Mouse (Mus musculus) gastrocnemius, postnatal 36 days (tissue): ENCODE measurements around the gene Rbpj. TPM values are rescaled to one million over a fixed set of nuclear protein-coding genes. Genes with fewer than 3 reads are reported as not detected.

Source experiments
- DNase-seq, 2 experiments: peaks; one replicate each; pipeline ENCODE4 v3.0.0; 2022
- intact Hi-C: fragments of 180-260 bp; cut with DNase I; formaldehyde crosslinking; loops from one replicate; pipeline ENCODE4 v1.15.1; 2025
- total RNA-seq, 2 experiments: library from RNA; stranded (reverse); gene quantifications; 2 replicates each; pipeline ENCODE4 v1.2.3; 2021

Gene Rbpj
- total RNA-seq, 2 experiments from 2014 or later, result 14.1 to 23.8 TPM

DNA sequence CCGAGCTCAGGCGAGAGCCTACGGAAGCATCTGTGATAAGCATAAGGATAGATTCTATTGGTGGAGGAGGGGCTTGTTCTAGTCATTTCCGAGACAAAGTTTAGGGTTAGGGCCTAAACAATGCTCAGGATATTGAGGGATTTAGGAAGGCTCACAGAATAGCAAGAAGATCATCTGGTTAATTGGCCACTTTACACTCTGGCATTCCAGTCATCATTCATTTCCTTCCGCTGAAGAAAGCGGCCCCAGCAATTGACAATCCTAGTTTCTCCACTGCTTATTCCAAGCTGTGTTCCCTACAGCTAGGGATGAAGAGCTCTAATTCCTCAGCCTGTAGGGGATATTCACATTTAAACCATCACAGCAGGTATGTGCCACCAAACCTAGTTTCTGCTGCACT is 39.8 kb downstream of the Rbpj start:
- intact Hi-C loops, result loop anchor here (5.0 kb wide), 1 partner anchor 82 kb away; no protein-coding TSS in a partner anchor
- no peak for DNase-seq

DNA sequence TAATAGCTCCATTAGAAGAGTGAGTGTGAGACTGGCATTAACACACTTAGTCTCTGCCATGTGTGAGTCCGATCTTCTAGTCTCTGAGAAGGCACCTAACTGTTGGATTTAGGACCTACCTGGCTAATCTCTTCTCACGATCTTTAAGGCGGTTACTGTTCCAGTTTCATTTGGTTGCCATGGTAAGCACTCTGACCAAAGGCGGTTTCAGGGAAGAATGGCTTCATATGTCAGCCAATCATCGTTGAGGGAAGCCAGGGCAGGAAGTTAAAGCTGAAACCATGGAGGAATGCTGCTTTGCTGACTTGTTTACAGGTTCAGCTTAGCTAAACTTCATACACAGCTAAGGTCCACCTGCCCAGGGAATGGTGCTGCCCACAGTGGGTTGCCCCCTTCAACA is 41.4 kb downstream of the Rbpj start:
- intact Hi-C loops, result loop anchor here (5.0 kb wide), 1 partner anchor 80 kb away; no protein-coding TSS in a partner anchor
- no peak for DNase-seq

DNA sequence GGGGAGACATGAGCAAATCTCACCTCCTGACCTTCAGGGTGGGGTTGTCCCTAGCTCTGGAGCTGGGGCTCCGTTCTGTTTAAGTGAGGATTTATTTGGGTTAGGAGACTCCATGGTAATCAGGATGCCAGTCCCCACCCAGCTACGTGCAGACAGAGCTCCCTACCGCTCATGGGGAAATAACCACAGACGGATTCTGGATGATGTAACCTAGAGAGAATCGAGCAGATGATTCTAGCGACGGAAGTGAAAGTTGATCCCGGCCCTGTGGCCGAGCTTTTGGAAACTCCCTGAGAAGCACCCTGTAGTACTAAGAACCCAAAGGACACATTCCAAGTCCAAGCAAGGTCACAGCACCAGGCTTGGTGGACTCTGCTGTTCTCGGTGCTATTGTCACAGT is 43.5 kb downstream of the Rbpj start:
- intact Hi-C loops, result loop anchor here (5.0 kb wide), 1 partner anchor 78 kb away; no protein-coding TSS in a partner anchor

DNA sequence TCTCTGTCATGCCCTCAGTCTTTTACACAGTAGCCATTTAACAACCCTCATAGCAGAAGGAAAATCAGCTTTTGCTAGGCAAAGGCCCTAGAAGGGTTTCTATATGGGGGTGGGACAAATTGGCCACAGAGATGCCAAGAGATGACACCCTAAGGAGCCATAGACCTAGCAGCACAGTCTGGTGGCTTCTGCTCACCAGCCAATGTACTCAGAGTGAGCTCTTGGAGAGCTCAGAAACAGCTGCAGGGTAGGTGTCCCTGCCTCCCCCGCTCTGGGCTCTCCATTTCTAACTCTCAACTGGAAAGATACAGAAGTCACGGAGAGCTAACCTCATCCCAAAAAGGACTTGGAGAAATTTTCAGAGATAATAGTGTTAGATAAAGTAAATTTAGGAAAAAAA is 44.0 kb downstream of the Rbpj start:
- intact Hi-C loops, result loop anchor here (5.0 kb wide), 1 partner anchor 77 kb away; no protein-coding TSS in a partner anchor
- no peak for DNase-seq

More for the DNA sequence above, 43.5 kb downstream of the Rbpj start:
- DNase-seq, result peak in 1 of 2 experiments; percentile 50

DNA sequence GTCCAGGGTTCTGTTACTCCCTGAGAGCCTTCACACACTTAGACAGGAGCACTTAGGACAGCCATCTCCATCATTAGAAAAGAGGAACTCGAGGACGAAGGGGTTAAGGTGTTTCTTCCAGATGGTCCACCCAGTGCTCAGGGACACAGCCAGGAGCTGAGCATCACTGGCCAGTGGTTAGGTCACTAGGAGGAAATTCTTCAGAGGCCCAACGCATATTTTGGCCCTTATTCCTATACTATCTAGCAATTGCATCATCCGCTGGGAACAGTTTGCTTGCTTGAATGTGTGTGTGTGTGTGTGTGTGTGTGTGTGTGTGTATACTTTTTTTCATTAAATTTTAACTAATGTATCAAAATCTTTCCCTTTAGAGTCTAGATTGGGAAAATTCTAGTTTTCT is 45.5 kb downstream of the Rbpj start:
- no peak for DNase-seq
- intact Hi-C loops, result no loop called here

DNA sequence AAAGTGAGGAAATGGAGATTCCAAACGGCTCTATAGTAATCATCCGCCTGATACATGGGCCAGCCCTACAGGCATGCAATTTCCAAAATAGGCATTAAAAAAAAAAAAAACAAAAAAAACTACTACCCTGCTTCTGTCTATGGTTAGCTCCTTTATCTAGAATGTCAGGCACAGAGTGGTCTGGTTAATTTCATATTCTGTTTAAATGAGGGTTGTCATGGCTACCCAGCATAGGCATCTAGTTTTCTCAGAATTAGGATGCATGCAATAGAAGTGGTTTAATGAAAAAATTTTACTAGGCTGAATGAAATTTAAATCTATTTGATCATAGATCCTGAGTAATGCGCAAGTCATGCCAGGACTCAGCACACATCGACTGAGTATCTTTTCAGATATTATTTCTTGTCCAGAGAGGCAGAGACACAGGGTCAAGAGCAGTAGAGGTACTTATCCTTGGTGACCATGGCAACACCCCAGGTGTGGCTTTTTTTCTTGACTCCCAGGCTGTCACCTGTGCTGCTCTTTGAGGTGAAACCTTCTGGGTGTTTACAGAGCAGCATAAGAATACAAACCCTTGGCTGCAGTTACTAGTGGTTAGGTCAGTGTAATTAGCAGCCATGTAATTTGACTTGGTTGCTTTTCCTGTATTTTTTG is 49.1 kb downstream of the Rbpj start:
- intact Hi-C loops, result no loop called here

DNA sequence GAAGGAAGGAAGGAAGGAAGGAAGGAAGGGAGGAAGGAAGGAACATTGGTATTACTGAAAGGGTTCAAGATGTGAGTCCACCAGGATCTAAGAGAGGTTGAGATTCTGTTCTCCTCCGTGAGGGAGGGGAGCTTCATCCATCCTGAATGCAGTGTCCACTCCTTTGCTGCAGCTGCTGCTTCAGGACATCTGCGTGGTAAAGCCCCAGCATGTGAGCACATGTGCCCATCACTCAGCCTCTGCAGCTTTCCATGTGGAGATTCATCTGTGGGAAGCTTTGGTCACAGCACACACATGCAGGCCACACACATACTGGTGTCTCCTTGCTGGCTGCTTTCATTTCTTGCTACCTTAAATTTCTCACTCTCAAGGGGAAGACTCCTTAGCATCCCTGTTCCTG is 50.5 kb downstream of the Rbpj start:
- intact Hi-C loops, result no loop called here
- no peak for DNase-seq

More for the DNA sequence above, 49.1 kb downstream of the Rbpj start:
- no peak for DNase-seq

DNA sequence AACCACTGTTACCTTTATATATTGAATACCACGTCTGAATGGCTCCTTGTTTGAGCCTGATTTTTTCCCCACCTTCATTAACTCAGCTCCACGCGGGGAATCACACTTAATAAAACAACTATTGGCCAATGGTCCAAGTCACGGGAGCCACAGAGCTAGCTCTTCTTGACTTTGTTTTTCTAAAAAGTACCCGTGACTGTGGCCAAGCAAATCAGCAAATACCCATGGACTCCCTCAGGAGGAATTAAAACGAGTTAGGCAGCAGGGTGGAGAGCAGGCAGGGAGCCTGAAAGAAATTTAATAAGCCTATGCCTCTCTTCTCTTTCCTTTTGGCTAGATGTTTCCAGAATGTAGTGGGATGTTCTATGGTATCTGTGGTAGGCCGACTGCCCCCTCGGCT is 51.9 kb downstream of the Rbpj start:
- intact Hi-C loops, result no loop called here
- DNase-seq, result no peak

DNA sequence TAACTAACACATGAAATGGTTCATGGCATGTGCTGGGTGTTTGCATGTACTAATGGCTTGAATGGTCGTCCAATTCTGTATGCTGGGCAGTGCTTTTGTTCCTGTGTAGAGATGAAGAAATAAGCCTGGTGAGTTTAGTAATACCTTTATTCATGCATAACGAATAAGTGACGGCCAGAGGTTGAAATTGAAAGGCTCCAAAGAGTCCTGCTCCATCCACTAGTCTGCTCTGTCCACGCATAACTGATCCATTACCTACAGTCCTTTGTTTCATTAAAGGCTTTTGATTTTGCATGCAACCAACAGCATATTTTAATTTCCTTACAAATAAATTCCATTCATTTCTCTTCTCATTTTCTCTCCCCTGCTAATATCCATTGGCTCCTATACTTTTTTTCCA is 53.2 kb downstream of the Rbpj start:
- intact Hi-C loops, result no loop called here
- DNase-seq, result no peak

DNA sequence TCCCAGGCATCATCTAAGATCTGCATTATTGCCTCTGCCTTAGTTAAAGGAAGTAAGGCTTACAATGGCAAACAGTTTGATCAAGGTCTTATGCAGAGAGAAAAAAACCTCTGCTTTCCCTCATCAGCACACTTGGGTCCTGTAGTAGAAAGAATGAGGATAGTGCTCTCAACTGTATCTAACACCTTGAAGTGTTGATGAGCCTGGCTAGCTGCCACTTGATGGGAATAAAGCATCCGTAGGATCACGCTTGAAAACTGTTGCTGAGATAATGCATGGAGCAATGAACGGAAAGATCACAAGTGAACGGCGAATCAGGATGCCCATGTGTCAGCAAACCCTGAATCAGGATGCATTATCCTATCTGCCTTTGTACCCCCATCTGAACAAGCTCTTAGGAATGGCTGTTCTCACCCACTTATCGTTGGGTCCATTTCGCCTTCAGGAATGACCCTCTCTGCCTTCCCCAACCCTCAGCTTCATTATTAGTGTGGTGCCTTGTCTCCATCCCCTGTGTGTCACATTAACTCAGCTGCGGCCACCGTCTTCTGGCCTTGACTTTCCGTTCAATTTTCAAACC is 54.1 kb downstream of the Rbpj start:
- DNase-seq, result no peak
- intact Hi-C loops, result no loop called here

DNA sequence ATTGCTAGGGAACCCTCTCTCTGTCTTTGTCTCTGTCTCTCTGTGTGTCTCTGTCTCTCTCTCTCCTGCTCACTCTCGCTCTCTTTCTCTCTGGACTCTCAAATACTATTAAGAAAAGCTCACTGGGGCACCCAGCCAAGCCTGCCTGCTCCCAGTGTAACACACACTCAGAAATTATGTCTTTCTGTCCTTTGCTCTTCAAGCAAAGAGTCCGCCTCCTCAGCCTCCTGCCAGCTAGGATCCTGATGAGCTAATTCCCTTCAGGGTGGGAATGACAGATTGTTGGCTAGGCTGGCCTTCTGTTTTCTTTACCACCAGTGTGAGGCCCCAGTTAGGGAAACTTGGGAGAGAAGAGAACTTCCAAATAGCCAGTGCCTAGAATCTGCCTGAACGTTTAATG is 57.1 kb downstream of the Rbpj start:
- intact Hi-C loops, result no loop called here
- peak; percentile 49 to 65 for DNase-seq

DNA sequence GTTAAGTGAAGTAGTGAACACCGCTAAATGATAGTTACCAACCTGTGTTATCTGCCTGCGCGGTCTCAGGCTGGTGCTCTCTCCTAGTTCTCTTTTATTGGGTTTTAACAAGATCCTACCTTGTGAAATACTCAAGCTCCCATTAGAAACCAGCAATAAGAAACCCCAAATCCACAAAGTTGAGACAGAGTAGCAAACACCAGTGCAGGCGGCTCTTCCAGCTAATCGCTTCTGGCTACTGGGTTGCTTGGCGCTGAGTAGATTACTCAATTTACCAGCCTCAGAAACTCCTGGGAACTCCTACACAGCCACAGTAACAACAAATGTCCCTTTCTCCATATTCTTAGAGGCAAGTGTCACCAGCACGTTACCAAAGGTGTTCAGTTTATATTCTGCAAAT is 58.2 kb downstream of the Rbpj start:
- intact Hi-C loops, result no loop called here
- DNase-seq, result no peak

DNA sequence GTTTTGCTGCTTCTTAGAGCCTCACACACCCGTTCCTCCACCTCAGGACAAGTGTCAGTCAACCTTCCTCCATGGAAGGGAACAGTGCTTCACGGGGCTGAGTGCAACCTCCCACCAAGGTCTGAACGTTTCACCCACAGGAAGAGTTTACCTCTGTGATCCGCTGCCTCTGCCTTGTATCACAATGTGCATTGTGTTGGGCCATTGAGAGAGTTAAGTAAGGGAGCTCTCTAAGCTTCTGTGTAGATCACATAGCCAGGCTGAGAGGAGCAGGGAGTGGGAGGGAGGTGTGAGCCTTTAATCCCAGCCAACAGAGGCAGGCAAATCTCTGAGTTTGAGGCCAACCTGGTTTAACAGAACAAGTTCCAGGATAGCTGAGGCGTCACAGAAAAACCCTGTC is 58.9 kb downstream of the Rbpj start:
- DNase-seq, result no peak
- intact Hi-C loops, result no loop called here

DNA sequence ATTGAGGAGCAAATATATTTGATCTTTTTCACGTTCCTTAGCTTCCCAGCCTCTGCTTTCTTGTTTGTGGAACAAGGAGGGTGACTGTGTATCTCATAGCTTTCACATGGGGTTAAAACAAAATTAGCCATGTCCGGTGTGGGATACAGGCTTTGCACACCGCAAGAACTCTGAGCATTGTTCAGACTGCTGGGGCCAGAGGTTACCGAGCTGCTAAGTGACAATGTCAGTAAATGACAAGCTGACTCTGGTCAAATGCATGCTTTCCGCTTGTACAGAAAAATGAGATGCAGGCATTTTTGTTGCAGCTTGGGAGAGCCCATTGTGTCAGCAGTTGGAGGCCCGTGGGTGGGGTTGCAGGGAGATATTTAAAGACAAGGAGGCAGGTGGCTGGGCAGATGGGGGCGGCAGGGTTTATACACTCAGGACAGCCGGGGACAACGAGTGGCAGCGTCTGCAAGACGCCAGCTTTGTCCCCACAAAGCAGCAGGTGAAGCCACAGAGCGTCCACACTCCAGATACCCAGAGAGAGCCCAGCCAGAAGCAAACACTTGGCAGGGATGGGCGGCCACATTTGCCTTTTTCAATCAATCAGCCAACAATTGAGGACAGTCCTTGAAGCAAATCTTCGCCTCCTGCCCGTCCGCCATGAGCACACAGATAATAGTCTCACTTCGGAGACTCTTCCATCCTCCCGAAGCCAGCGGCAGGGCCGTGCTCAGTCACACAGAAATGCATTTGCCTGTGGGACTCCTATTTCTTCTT is 59.5 kb downstream of the Rbpj start:
- intact Hi-C loops, result no loop called here
- DNase-seq, result no peak

DNA sequence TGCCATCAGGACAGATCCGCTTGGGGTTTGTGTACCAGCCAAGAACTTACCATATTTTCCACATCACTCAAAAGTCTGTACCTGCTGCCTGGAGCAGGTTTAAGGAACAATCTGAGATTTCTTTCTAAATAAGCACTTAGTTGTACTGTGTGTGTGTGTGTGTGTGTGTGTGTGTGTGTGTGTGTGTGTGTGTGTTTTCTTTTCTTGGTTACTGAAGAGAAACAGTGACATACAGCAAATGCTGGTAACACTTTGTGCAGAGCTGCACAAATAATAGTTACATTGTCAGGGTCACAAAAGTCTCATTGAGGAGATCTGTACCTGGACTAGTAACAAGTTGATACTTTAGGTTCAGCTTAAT is 60.1 kb downstream of the Rbpj start:
- intact Hi-C loops, result no loop called here
- no peak for DNase-seq

DNA sequence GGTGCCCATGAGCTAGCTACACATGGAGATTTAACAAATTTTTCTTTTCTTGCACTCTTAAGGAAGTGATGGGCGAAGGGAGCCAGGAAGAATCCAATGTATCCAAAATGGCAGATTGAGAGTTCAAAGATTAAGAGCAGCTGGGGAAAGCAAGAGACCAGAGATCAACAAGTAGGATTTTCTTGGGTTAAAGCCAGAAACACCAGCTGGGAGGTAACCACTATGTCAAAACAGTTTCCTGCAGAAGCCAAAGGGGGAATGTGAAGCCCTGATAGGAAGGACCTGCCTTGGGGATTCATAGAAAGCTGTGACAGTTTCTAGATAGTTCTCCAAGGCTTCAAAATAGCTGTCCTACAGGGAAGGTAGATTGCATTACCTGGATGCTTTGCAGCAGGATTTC is 63.9 kb downstream of the Rbpj start:
- intact Hi-C loops, result no loop called here
- DNase-seq, result no peak

DNA sequence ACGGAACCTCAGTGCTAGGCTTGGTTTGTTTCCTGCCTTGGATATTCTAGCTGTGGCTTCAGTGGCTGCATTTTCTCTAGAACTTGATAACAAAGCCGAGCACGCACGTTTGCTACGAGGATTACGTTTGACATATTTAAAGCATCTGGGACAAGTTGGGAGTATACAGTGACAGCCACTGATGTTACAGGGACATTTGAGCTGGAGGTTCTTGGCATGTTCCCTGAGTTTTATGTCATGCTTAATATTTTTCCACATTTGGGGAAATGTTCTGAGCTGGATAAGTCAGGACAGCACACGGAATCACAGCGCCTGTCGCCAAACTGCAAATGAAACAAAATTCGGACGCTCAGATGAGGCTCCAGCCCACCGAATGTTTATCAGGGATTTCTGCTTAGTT is 69.1 kb downstream of the Rbpj start:
- intact Hi-C loops, result no loop called here
- DNase-seq, result no peak

DNA sequence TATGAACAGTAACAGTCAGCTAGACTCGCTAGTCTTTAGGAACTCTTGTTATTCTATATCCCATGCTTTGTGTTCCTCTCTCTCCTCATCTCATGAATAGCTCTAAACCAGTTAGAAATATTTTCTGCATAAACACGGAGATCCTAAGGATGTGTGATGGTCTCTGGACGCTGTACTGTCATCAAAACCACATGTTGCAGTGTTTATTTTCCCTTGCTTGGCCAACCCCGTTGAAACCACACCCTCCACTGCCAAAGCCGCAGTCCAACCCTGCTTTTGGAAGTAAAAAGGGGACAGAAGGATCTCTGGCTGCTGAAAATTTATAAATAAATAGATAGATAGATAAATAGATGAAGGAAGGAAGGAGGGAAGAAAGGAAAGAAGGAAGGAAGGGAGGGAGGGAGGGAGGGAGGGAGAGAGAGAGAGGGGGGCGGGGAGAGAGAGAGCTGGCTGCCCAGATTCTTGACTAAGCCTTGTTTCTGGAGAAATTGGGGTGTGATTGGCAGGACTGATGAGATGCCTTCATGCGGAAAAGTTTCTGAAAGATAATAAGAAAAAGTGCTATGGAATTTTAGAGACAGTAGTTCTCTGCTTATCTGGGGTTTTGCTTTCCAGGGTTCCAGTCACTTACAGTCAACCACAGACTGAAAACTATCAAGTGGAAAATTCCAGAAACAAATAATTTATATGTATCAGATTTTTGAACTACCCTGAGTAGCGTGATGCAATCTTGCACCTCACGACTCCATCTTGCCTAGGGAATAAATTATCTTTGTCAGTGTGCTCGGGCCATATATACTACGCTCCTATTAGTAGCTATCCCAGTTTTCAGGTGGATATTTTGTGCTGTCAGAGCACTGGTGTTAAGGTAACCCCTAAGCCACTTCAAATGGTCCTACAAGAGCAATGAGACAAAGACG is 70.9 kb downstream of the Rbpj start:
- peak in 1 of 2 experiments; percentile 26 for DNase-seq

DNA sequence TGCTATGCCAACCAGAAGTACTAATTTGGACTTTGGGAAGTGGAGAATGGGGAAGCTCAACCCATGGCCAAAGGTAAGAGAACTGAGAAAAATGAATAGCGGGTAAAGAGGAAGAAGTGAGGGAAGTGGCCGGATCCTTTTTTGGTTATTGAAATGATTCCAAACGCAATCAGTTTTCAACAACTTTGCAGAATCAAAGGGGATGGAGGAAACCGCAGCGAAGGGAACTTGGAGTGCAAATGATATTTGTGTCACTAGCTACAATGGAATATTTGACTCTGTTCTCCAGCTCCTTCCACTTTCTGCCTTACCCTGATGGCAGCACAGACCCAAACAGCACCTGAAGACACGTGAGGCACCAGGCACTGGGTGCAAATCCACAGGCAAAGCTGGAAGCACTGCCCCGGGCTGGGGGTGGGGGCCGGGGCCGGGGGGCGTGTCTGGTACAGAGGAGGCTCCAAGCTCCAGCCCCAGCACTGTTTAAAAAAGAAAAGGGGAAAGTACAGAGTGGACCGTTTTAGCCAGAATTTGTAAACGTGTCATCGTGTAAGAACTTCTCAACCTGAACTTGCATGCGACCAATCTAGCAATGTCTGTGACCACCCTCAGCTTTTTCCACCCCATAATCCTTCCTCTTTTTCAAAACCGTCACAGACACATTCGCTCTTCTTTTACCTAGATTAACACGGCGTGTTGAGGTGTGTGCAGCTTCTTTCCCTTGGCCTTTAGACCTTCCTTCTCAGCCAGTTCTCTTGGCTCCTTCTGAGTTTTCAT is 74.1 kb downstream of the Rbpj start:
- intact Hi-C loops, result no loop called here

More for the DNA sequence above, 70.9 kb downstream of the Rbpj start:
- intact Hi-C loops, result no loop called here

DNA sequence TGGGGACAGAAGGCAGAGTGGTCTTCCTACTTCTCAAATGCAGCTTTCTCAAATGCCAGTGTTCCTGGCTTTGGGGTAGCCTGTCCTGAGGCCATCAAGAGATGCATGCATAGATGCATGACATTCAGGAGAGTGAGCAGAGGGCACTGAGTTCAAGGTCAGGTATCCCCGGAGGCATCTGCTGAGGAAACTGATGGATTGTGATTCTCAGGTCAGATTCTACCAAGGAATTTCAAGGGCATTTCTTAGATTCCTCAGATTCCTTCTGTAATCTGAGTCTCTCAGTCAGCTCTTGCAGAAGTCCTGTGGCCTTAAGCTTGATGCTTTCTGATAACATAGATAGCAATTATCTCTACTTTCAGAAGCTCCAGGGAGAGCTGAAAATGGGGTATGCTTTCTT is 76.1 kb downstream of the Rbpj start:
- intact Hi-C loops, result no loop called here
- DNase-seq, result no peak

More for the DNA sequence above, 74.1 kb downstream of the Rbpj start:
- no peak for DNase-seq
